Mouse (Mus musculus): ENCODE results near the gene Mvb12b. TPM values are rescaled to one million over a fixed set of nuclear protein-coding genes. Genes with fewer than 3 reads are reported as not detected.

The Mvb12b gene
- polyA plus RNA-seq, 1 experiment from 2014 or later: 16.6 TPM

DNA sequence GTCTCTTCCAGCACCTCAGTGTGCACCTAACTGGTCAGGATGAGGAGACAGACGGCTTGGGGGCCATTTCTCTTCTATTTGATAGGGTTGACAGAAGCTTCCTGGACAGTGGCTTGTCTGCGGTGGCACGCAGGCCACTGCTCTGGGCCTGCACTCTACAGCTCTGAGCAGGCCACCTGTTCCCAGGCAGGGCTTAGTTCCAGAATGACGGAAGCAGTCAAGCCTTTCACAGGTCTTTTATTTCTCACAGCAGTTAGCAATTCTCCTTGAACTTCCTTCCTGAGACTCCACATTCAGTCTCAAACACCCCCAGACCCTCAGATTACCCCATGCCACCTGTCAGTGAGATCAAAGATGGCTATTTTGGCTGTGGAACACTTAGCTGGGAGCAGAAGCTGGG, 109.3 kb downstream of the Mvb12b start:
- DNase-seq (ENCODE audit: low spot score): no peak
- Histone ChIP-seq H3K9me3 (peaks cover 33% of the 10 kb centered on the region), H3K4me3 (no peak overlapping the region), H3K27me3 (ENCODE audit: insufficient read depth, poor library complexity, severe bottlenecking) (no peaks in the 10 kb centered on the region), H3K36me3 (peaks cover 53% of the 10 kb centered on the region), H3K4me1 (peaks cover 23% of the 10 kb centered on the region), H3K27ac (no peak overlapping the region)
- 92% methylated on average over 4 of the region's 4 CpGs for WGBS

GRCm38 (mm10) chr2:33777051-33777450, 110.7 kb downstream of the Mvb12b start:
- H3K36me3 ChIP-seq: peaks cover 50% of the 10 kb centered on the region
- H3K4me3 ChIP-seq: no peak overlapping the region
- 94% methylated on average over 11 of the region's 11 CpGs for WGBS
- H3K4me1 ChIP-seq: peaks cover 30% of the 10 kb centered on the region
- H3K9me3 ChIP-seq: peaks cover 33% of the 10 kb centered on the region
- no peaks in the 10 kb centered on the region for H3K27me3 ChIP-seq (ENCODE audit: insufficient read depth, poor library complexity, severe bottlenecking)
- no peak overlapping the region for H3K27ac ChIP-seq
- DNase-seq (ENCODE audit: low spot score): no peak

GRCm38 (mm10) chr2:33774884-33775283, 112.9 kb downstream of the Mvb12b start:
- Histone ChIP-seq H3K27ac (no peak overlapping the region), H3K4me1 (peaks cover 24% of the 10 kb centered on the region), H3K36me3 (peaks cover 48% of the 10 kb centered on the region), H3K9me3 (peaks cover 33% of the 10 kb centered on the region), H3K27me3 (ENCODE audit: insufficient read depth, poor library complexity, severe bottlenecking) (no peaks in the 10 kb centered on the region), H3K4me3 (no peak overlapping the region)
- WGBS: 93% methylated on average over 2 of the region's 2 CpGs
- DNase-seq (ENCODE audit: low spot score): no peak

- peaks cover 26% of the 10 kb centered on the region for H3K9me3 ChIP-seq
- peaks cover 24% of the 10 kb centered on the region for H3K4me1 ChIP-seq
- H3K27me3 ChIP-seq (ENCODE audit: insufficient read depth, poor library complexity, severe bottlenecking): no peaks in the 10 kb centered on the region
- WGBS: 65% methylated on average over 4 of the region's 4 CpGs
- H3K36me3 ChIP-seq: peaks cover 41% of the 10 kb centered on the region
- DNase-seq (ENCODE audit: low spot score): no peak
- H3K4me3 ChIP-seq: no peak overlapping the region
- H3K27ac ChIP-seq: peak overlapping the region; percentile 29; the same call in 1 of the 2 replicates
Observed at GRCm38 (mm10) chr2:33774106-33774505, 113.6 kb downstream of the Mvb12b start.

GRCm38 (mm10) chr2:33772439-33772838, 115.3 kb downstream of the Mvb12b start:
- H3K27me3 ChIP-seq (ENCODE audit: insufficient read depth, poor library complexity, severe bottlenecking): no peaks in the 10 kb centered on the region
- peaks cover 24% of the 10 kb centered on the region for H3K36me3 ChIP-seq
- H3K9me3 ChIP-seq: peaks cover 9% of the 10 kb centered on the region
- peaks cover 24% of the 10 kb centered on the region for H3K4me1 ChIP-seq
- H3K27ac ChIP-seq: no peak overlapping the region
- no peak for DNase-seq (ENCODE audit: low spot score)
- 43% methylated on average over 9 of the region's 9 CpGs for WGBS
- no peak overlapping the region for H3K4me3 ChIP-seq

DNA sequence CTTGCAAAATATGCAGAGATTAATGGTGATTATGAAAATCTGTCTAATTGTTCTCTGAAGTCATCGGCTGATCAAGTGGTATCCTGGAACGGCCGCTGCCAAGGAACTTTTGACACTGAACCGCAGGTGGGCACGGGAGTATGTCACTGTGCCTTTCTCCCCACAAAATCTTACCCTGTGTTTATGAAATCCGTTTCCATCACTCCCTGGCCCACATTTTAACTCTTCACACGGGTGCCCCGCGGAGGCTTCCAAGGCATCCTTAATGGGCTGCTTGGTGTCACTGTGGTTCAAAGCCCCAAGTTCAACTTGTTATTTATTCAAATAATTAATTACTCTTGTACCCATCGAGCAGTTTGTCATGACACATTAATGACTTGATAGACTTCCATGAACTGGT, 116.4 kb downstream of the Mvb12b start:
- Histone ChIP-seq H3K9me3 (no peaks in the 10 kb centered on the region), H3K27me3 (ENCODE audit: insufficient read depth, poor library complexity, severe bottlenecking) (no peaks in the 10 kb centered on the region), H3K36me3 (peaks cover 15% of the 10 kb centered on the region), H3K27ac (no peak overlapping the region), H3K4me3 (no peak overlapping the region), H3K4me1 (peaks cover 24% of the 10 kb centered on the region)
- no peak for DNase-seq (ENCODE audit: low spot score)
- WGBS: 92% methylated on average over 10 of the region's 10 CpGs

- H3K27ac ChIP-seq: no peak overlapping the region
- H3K4me3 ChIP-seq: no peak overlapping the region
- peaks cover 24% of the 10 kb centered on the region for H3K4me1 ChIP-seq
- no peaks in the 10 kb centered on the region for H3K27me3 ChIP-seq (ENCODE audit: insufficient read depth, poor library complexity, severe bottlenecking)
- H3K9me3 ChIP-seq: no peaks in the 10 kb centered on the region
- peaks cover 10% of the 10 kb centered on the region for H3K36me3 ChIP-seq
- no peak for DNase-seq (ENCODE audit: low spot score)
- WGBS: 83% methylated on average over 4 of the region's 4 CpGs
Observed at GRCm38 (mm10) chr2:33770526-33771130, 117.1 kb downstream of the Mvb12b start.

GRCm38 (mm10) chr2:33764476-33764875, 123.3 kb downstream of the Mvb12b start:
- no peak for DNase-seq (ENCODE audit: low spot score)
- no peak overlapping the region for H3K27ac ChIP-seq
- H3K36me3 ChIP-seq: 0 out of 2 replicates have a peak, but pooled peaks cover 4% of the 10 kb centered on the region
- no peak overlapping the region for H3K4me3 ChIP-seq
- no peaks in the 10 kb centered on the region for H3K27me3 ChIP-seq (ENCODE audit: insufficient read depth, poor library complexity, severe bottlenecking)
- WGBS: 59% methylated on average over 8 of the region's 8 CpGs
- 0 out of 2 replicates have a peak, but pooled peaks cover 4% of the 10 kb centered on the region for H3K4me1 ChIP-seq
- H3K9me3 ChIP-seq: no peaks in the 10 kb centered on the region

GRCm38 (mm10) chr2:33762210-33762609, 125.5 kb downstream of the Mvb12b start:
- Histone ChIP-seq H3K9me3 (no peaks in the 10 kb centered on the region), H3K36me3 (0 out of 2 replicates have a peak, but pooled peaks cover 4% of the 10 kb centered on the region), H3K27me3 (ENCODE audit: insufficient read depth, poor library complexity, severe bottlenecking) (no peaks in the 10 kb centered on the region), H3K27ac (no peak overlapping the region), H3K4me3 (no peak overlapping the region), H3K4me1 (peaks cover 9% of the 10 kb centered on the region; the same call in 1 of the 2 replicates)
- 65% methylated on average over 6 of the region's 6 CpGs for WGBS
- DNase-seq (ENCODE audit: low spot score): no peak

GRCm38 (mm10) chr2:33760571-33760991, 127.2 kb downstream of the Mvb12b start:
- Histone ChIP-seq H3K27me3 (ENCODE audit: insufficient read depth, poor library complexity, severe bottlenecking) (no peaks in the 10 kb centered on the region), H3K9me3 (no peaks in the 10 kb centered on the region), H3K4me1 (peaks cover 15% of the 10 kb centered on the region), H3K4me3 (no peak overlapping the region), H3K27ac (no peak overlapping the region), H3K36me3 (0 out of 2 replicates have a peak, but pooled peaks cover under 1% of the 10 kb centered on the region)
- WGBS: 84% methylated on average over 13 of the region's 13 CpGs
- no peak for DNase-seq (ENCODE audit: low spot score)

DNA sequence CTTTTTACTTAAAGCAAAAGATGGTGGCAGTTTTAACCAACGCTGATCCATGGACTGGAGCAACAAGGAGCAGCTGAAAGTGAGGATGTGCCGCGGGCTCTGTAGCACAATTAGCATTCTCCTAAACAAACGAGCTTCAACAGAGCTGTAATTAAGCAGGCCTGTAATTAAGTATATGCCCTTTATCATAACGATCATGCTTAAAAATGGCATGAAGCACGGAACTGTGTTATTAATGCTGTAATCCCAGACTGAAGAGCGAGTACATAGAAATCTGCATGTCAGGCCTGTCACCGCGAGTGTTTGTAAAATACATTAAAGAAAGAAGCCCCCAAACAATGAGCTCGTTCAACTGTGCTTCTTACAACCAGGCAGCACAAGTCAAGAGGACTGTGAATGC, 128.3 kb downstream of the Mvb12b start:
- Histone ChIP-seq H3K4me3 (no peak overlapping the region), H3K27ac (no peak overlapping the region), H3K36me3 (no peaks in the 10 kb centered on the region), H3K27me3 (ENCODE audit: insufficient read depth, poor library complexity, severe bottlenecking) (no peaks in the 10 kb centered on the region), H3K9me3 (no peaks in the 10 kb centered on the region), H3K4me1 (peaks cover 26% of the 10 kb centered on the region)
- WGBS: 82% methylated on average over 10 of the region's 10 CpGs
- DNase-seq (ENCODE audit: low spot score): no peak

GRCm38 (mm10) chr2:33755633-33756020, 132.1 kb downstream of the Mvb12b start:
- no peaks in the 10 kb centered on the region for H3K36me3 ChIP-seq
- no peak overlapping the region for H3K4me3 ChIP-seq
- DNase-seq (ENCODE audit: low spot score): no peak
- H3K27me3 ChIP-seq (ENCODE audit: insufficient read depth, poor library complexity, severe bottlenecking): 0 out of 2 replicates have a peak, but pooled peaks cover 7% of the 10 kb centered on the region
- H3K4me1 ChIP-seq: peaks cover 48% of the 10 kb centered on the region
- peak overlapping the region; percentile 60 for H3K27ac ChIP-seq
- no peaks in the 10 kb centered on the region for H3K9me3 ChIP-seq
- 68% methylated on average over 6 of the region's 6 CpGs for WGBS

- peaks cover 48% of the 10 kb centered on the region for H3K4me1 ChIP-seq
- WGBS: 59% methylated on average over 7 of the region's 7 CpGs
- no peak for DNase-seq (ENCODE audit: low spot score)
- H3K27me3 ChIP-seq (ENCODE audit: insufficient read depth, poor library complexity, severe bottlenecking): 0 out of 2 replicates have a peak, but pooled peaks cover 7% of the 10 kb centered on the region
- H3K27ac ChIP-seq: peak overlapping the region; percentile 60; the same call in 1 of the 2 replicates
- no peak overlapping the region for H3K4me3 ChIP-seq
- no peaks in the 10 kb centered on the region for H3K9me3 ChIP-seq
- H3K36me3 ChIP-seq: no peaks in the 10 kb centered on the region
Observed at GRCm38 (mm10) chr2:33754980-33755632, 132.6 kb downstream of the Mvb12b start.
